In genomic region chr10:128210954-128211353, GRCm38 (mm10) we compare ENCODE assay signal across 8 mouse cellular contexts. TPM values are rescaled to one million over a fixed set of nuclear protein-coding genes. Genes with fewer than 3 reads are reported as not detected.
DNase-seq lines count a peak whose midpoint lies in the region; ATAC-seq lines count a peak whose summit lies in the region.

No protein-coding gene starts in this region.

- H3K4me3 ChIP-seq in kidney, embryonic 15.5 days (replicated peaks) = peak overlapping the region; percentile 73
- H3K4me3 ChIP-seq in midbrain, embryonic 11.5 days (ENCODE audit: low read depth, low read length) = peak overlapping the region; percentile 65

- WGBS in kidney, embryonic 15.5 days = 22% methylated on average over 14 of the region's 14 CpGs
- 33% methylated on average over 14 of the region's 14 CpGs for WGBS in midbrain, embryonic 11.5 days

- H3K4me2 ChIP-seq in kidney, embryonic 15.5 days = peak overlapping the region; percentile 83
- peak overlapping the region; percentile 88 for H3K4me2 ChIP-seq in midbrain, embryonic 11.5 days

- peaks cover 11% of the 10 kb centered on the region; the same call in 1 of the 2 replicates for H3K27me3 ChIP-seq in kidney, embryonic 15.5 days
- 0 out of 2 replicates have a peak, but pooled peaks cover 3% of the 10 kb centered on the region for H3K27me3 ChIP-seq in midbrain, embryonic 11.5 days (ENCODE audit: control insufficient read depth, insufficient read depth, low read length)

- H3K9me3 ChIP-seq in kidney, embryonic 15.5 days (replicated peaks) = no peaks in the 10 kb centered on the region
- no peaks in the 10 kb centered on the region for H3K9me3 ChIP-seq in midbrain, embryonic 11.5 days (ENCODE audit: control insufficient read depth, low read length)

- H3K36me3 ChIP-seq in kidney, embryonic 15.5 days = peaks cover 28% of the 10 kb centered on the region
- no peaks in the 10 kb centered on the region; the same call in 1 of the 2 replicates for H3K36me3 ChIP-seq in midbrain, embryonic 11.5 days (ENCODE audit: control insufficient read depth, insufficient read depth, low read length)

- peak overlapping the region; percentile 64 for H3K9ac ChIP-seq in kidney, embryonic 15.5 days
- peak overlapping the region; percentile 75 for H3K9ac ChIP-seq in midbrain, embryonic 11.5 days (ENCODE audit: low read length)

- peak; percentile 25; the same call in 1 of the 2 replicates for ATAC-seq in erythroid progenitor cell, adult 5-6 weeks (replicated peaks; ENCODE audit: low FRiP score, poor library complexity, severe bottlenecking)
- peak; percentile 23; the same call in 1 of the 2 replicates for ATAC-seq in kidney, embryonic 15.5 days (replicated peaks; ENCODE audit: low FRiP score)
- ATAC-seq in midbrain, embryonic 11.5 days (ENCODE audit: low FRiP score) = peak; percentile 16; the same call in 1 of the 2 replicates

- peak; percentile 16 to 25 for DNase-seq in layer of hippocampus, postnatal 10 days (ENCODE audit: low spot score in 2 of 2)
- DNase-seq in layer of hippocampus, adult 18-20 months (ENCODE audit: low spot score in 2 of 2) = no peak
- DNase-seq in NIH3T3 (ENCODE audit: low read depth) = peak; percentile 48
- no peak for DNase-seq in midbrain, embryonic 11.5 days (ENCODE audit: low spot score, missing footprints)
- DNase-seq in layer of hippocampus, postnatal 25 days (ENCODE audit: extremely low spot score in 1 of 2, low spot score in 1 of 2) = no peak
- DNase-seq in testis, postnatal 10 days (ENCODE audit: low spot score) = no peak

- H3K27ac ChIP-seq in kidney, embryonic 15.5 days = no peak overlapping the region
- H3K27ac ChIP-seq in midbrain, embryonic 11.5 days (ENCODE audit: low read depth, low read length) = no peak overlapping the region

- H3K4me1 ChIP-seq in kidney, embryonic 15.5 days = peaks cover 22% of the 10 kb centered on the region
- peaks cover 5% of the 10 kb centered on the region; the same call in 1 of the 2 replicates for H3K4me1 ChIP-seq in midbrain, embryonic 11.5 days (ENCODE audit: control insufficient read depth, insufficient read depth, low read length)

RNA-seq across cellular contexts. Expression of gene Spryd4, which starts 0.7 kb away (rescaled TPM):
- total RNA-seq in layer of hippocampus, postnatal 10 days (2021) = 10 to 100 TPM; 11.5 to 12.8 TPM
- 10 to 100 TPM; 10.1 to 10.2 TPM for total RNA-seq in layer of hippocampus, adult 18-20 months (2021)
- total RNA-seq in erythroid progenitor cell, adult 5-6 weeks (2015; ENCODE audit: low replicate concordance) = 2.1 and 3.6 TPM in 2 replicates
- total RNA-seq in erythroid progenitor cell, adult 5-6 weeks (2017; ENCODE audit: low replicate concordance) = 1.2 and 3.1 TPM in 2 replicates
- polyA plus RNA-seq in kidney, embryonic 15.5 days (2015; fragmentation: Nextera tagmentation; extraction: Ambion mirVana) = 32.8 and 34.3 TPM in 2 replicates
- polyA plus RNA-seq in midbrain, embryonic 11.5 days (2014; fragmentation: Nextera tagmentation; extraction: Ambion mirVana) = 25.7 and 27.5 TPM in 2 replicates
- total RNA-seq in layer of hippocampus, postnatal 25 days (2021) = 10 to 100 TPM in 1 of 2 experiments, 1 to 10 TPM in 1; 8.5 to 10.6 TPM

RNA-seq across cellular contexts. Expression of gene Mip, which starts 14.7 kb away (rescaled TPM):
- total RNA-seq in layer of hippocampus, postnatal 10 days (2021) = not detected
- not detected for total RNA-seq in layer of hippocampus, adult 18-20 months (2021)
- total RNA-seq in erythroid progenitor cell, adult 5-6 weeks (2015; ENCODE audit: low replicate concordance) = not detected in 2 replicates
- not detected in 2 replicates for total RNA-seq in erythroid progenitor cell, adult 5-6 weeks (2017; ENCODE audit: low replicate concordance)
- not detected in 2 replicates for polyA plus RNA-seq in kidney, embryonic 15.5 days (2015; fragmentation: Nextera tagmentation; extraction: Ambion mirVana)
- polyA plus RNA-seq in midbrain, embryonic 11.5 days (2014; fragmentation: Nextera tagmentation; extraction: Ambion mirVana) = 0.12 TPM in 1 of 2 replicates, not detected in the other
- not detected for total RNA-seq in layer of hippocampus, postnatal 25 days (2021)

RNA-seq across cellular contexts. Expression of gene Gls2, which starts 16.7 kb away (rescaled TPM):
- 10 to 100 TPM; 12.2 to 17.1 TPM for total RNA-seq in layer of hippocampus, postnatal 10 days (2021)
- 10 to 100 TPM; 19.6 to 19.7 TPM for total RNA-seq in layer of hippocampus, adult 18-20 months (2021)
- 12.6 TPM in 1 of 2 replicates, not detected in the other for total RNA-seq in erythroid progenitor cell, adult 5-6 weeks (2015; ENCODE audit: low replicate concordance)
- not detected in 2 replicates for total RNA-seq in erythroid progenitor cell, adult 5-6 weeks (2017; ENCODE audit: low replicate concordance)
- polyA plus RNA-seq in kidney, embryonic 15.5 days (2015; fragmentation: Nextera tagmentation; extraction: Ambion mirVana) = 1.4 and 1.8 TPM in 2 replicates
- 0.72 and 0.82 TPM in 2 replicates for polyA plus RNA-seq in midbrain, embryonic 11.5 days (2014; fragmentation: Nextera tagmentation; extraction: Ambion mirVana)
- total RNA-seq in layer of hippocampus, postnatal 25 days (2021) = 10 to 100 TPM; 19.2 to 23.5 TPM

RNA-seq across cellular contexts. Expression of gene Timeless, which starts 20.9 kb away (rescaled TPM):
- 10 to 100 TPM in 1 of 2 experiments, 1 to 10 TPM in 1; 7.8 to 10.1 TPM for total RNA-seq in layer of hippocampus, postnatal 10 days (2021)
- total RNA-seq in layer of hippocampus, adult 18-20 months (2021) = 1 to 10 TPM; 4.1 to 4.6 TPM
- 32.1 and 41.1 TPM in 2 replicates for total RNA-seq in erythroid progenitor cell, adult 5-6 weeks (2015; ENCODE audit: low replicate concordance)
- total RNA-seq in erythroid progenitor cell, adult 5-6 weeks (2017; ENCODE audit: low replicate concordance) = 43.4 and 53.9 TPM in 2 replicates
- polyA plus RNA-seq in kidney, embryonic 15.5 days (2015; fragmentation: Nextera tagmentation; extraction: Ambion mirVana) = 64.4 and 71.7 TPM in 2 replicates
- polyA plus RNA-seq in midbrain, embryonic 11.5 days (2014; fragmentation: Nextera tagmentation; extraction: Ambion mirVana) = 48.1 and 52.5 TPM in 2 replicates
- total RNA-seq in layer of hippocampus, postnatal 25 days (2021) = 1 to 10 TPM; 4.3 to 5.6 TPM

RNA-seq across cellular contexts. Expression of gene Rbms2, which starts 30.9 kb away (rescaled TPM):
- total RNA-seq in layer of hippocampus, postnatal 10 days (2021) = 10 to 100 TPM; 11.3 to 16.1 TPM
- 10 to 100 TPM; 12.9 to 15.3 TPM for total RNA-seq in layer of hippocampus, adult 18-20 months (2021)
- 1.8 and 5.4 TPM in 2 replicates for total RNA-seq in erythroid progenitor cell, adult 5-6 weeks (2015; ENCODE audit: low replicate concordance)
- 7.0 and 7.1 TPM in 2 replicates for total RNA-seq in erythroid progenitor cell, adult 5-6 weeks (2017; ENCODE audit: low replicate concordance)
- polyA plus RNA-seq in kidney, embryonic 15.5 days (2015; fragmentation: Nextera tagmentation; extraction: Ambion mirVana) = 40.6 and 42.8 TPM in 2 replicates
- polyA plus RNA-seq in midbrain, embryonic 11.5 days (2014; fragmentation: Nextera tagmentation; extraction: Ambion mirVana) = 19.7 TPM in 2 replicates
- total RNA-seq in layer of hippocampus, postnatal 25 days (2021) = 10 to 100 TPM; 11.5 to 11.9 TPM

Comparison
In these comparisons a context has a peak if more than half of its experiments do, and no peak if none do; other contexts are left out.
1. DNase-seq: peak in layer of hippocampus, postnatal 10 days (2 of 2) and NIH3T3 (single experiment); none in layer of hippocampus, adult 18-20 months (0 of 2), midbrain, embryonic 11.5 days (single experiment), layer of hippocampus, postnatal 25 days (0 of 2) and testis, postnatal 10 days (single experiment).
2. Peak in every context shown above with its lines, with median percentiles within 50 percentile points of each other: ATAC-seq.